Mouse (Mus musculus) limb, embryonic 11.5 days (tissue): Measurements from ENCODE around the gene 2610528A11Rik. TPM values are rescaled to one million over a fixed set of nuclear protein-coding genes. Genes with fewer than 3 reads are reported as not detected.

Source experiments
- ATAC-seq: fragments of 200-750 bp; cut with Nextera tagmentation; 2 replicates; pipeline ENCODE4 v1.8.0; 2017; ENCODE audit warnings: low read depth; ENCODE audit not compliant: insufficient number of reproducible peaks, low FRiP score, low TSS enrichment
- DNase-seq: peaks from one replicate; pipeline ENCODE4 v3.0.0-alpha.2; 2015; ENCODE audit warnings: low spot score
- H3K27ac ChIP-seq: fragments of 300-500 bp; sonication (generic); replicated peaks from 2 replicates; pipeline ENCODE4 v1.5.1; 2014; ENCODE audit warnings: low read depth, mild to moderate bottlenecking, low read length
- H3K27me3 ChIP-seq: fragments of 300-500 bp; sonication (generic); 2 replicates; pipeline ENCODE4 v1.6.1; 2014; ENCODE audit warnings: mild to moderate bottlenecking, low read length, mixed read lengths; ENCODE audit not compliant: control insufficient read depth, insufficient read depth
- H3K36me3 ChIP-seq: fragments of 300-500 bp; sonication (generic); 2 replicates; pipeline ENCODE4 v1.6.1; 2014; ENCODE audit warnings: mild to moderate bottlenecking, low read length, moderate library complexity, mixed read lengths; ENCODE audit not compliant: control insufficient read depth, insufficient read depth
- H3K4me1 ChIP-seq: fragments of 300-500 bp; sonication (generic); 2 replicates; pipeline ENCODE4 v1.6.1; 2014; ENCODE audit warnings: low read length, mixed read lengths; ENCODE audit not compliant: control insufficient read depth, insufficient read depth
- H3K4me2 ChIP-seq: fragments of 300-500 bp; sonication (generic); 2 replicates; pipeline ENCODE4 v1.6.1; 2014; ENCODE audit warnings: low read depth, mild to moderate bottlenecking, moderate library complexity; ENCODE audit not compliant: severe bottlenecking
- H3K4me3 ChIP-seq: fragments of 300-500 bp; sonication (generic); 2 replicates; pipeline ENCODE4 v1.5.1; 2014; ENCODE audit warnings: low read depth, low read length
- H3K9ac ChIP-seq: fragments of 300-500 bp; sonication (generic); 2 replicates; pipeline ENCODE4 v1.6.1; 2014; ENCODE audit warnings: mild to moderate bottlenecking, low read length
- H3K9me3 ChIP-seq: fragments of 300-500 bp; sonication (generic); 2 replicates; pipeline ENCODE4 v1.6.1; 2016; ENCODE audit warnings: low read length; ENCODE audit not compliant: control insufficient read depth
- WGBS: fragments of 180-500 bp; shearing (Covaris S2); extraction: QIAGEN DNeasy Blood & Tissue Kit; methylation state at CpG from one replicate; pipeline ENCODE4 v1.1.7; 2014; 5-methylcytosine and 5-hydroxymethylcytosine counted together
- polyA plus RNA-seq: library from polyadenylated mRNA; unstranded; fragments of >200 nt; fragmentation: Nextera tagmentation; extraction: Ambion mirVana; gene quantifications from 2 replicates; pipeline ENCODE4 v1.2.1, GENCODE M21; 2014

Gene 2610528A11Rik
- polyA plus RNA-seq, 1 experiment from 2014 or later: 3.0 TPM

GRCm38 (mm10) chr14:37134304-37135126 is 20.7 kb upstream of the 2610528A11Rik start:
- H3K27ac ChIP-seq: peak overlapping the region; percentile 33; the same call in 1 of the 2 replicates
- no peaks in the 10 kb centered on the region for H3K27me3 ChIP-seq
- H3K9ac ChIP-seq: peak overlapping the region; percentile 87
- peak overlapping the region; percentile 82 for H3K4me3 ChIP-seq
- no peak for DNase-seq
- H3K36me3 ChIP-seq: peaks cover 3% of the 10 kb centered on the region; the same call in 1 of the 2 replicates
- 2% methylated on average over 40 of the region's 40 CpGs for WGBS
- peak overlapping the region; percentile 43; the same call in 1 of the 2 replicates for H3K4me2 ChIP-seq
- ATAC-seq: peak; percentile 32
- H3K4me1 ChIP-seq: no peaks in the 10 kb centered on the region
- no peaks in the 10 kb centered on the region for H3K9me3 ChIP-seq

- ATAC-seq (no peak), DNase-seq (peak; percentile 28)
- Histone ChIP-seq H3K36me3 (peaks cover 10% of the 10 kb centered on the region; the same call in 1 of the 2 replicates), H3K27me3 (no peaks in the 10 kb centered on the region), H3K4me1 (no peaks in the 10 kb centered on the region), H3K9ac (no peak overlapping the region), H3K4me2 (no peak overlapping the region), H3K27ac (no peak overlapping the region), H3K4me3 (no peak overlapping the region), H3K9me3 (no peaks in the 10 kb centered on the region)
- WGBS: 46% methylated on average over 4 of the region's 4 CpGs
Observed at GRCm38 (mm10) chr14:37127652-37128051, 13.8 kb upstream of the 2610528A11Rik start.

- Histone ChIP-seq H3K4me3 (no peak overlapping the region), H3K27ac (no peak overlapping the region), H3K27me3 (no peaks in the 10 kb centered on the region), H3K9me3 (no peaks in the 10 kb centered on the region), H3K4me1 (no peaks in the 10 kb centered on the region), H3K9ac (no peak overlapping the region), H3K4me2 (no peak overlapping the region), H3K36me3 (no peaks in the 10 kb centered on the region; the same call in 1 of the 2 replicates)
- no peak for DNase-seq
- no peak for ATAC-seq
- WGBS: 97% methylated on average over 4 of the region's 4 CpGs
Observed at GRCm38 (mm10) chr14:37119233-37119632, 5.4 kb upstream of the 2610528A11Rik start.

- ATAC-seq (no peak), DNase-seq (no peak)
- Histone ChIP-seq H3K36me3 (no peaks in the 10 kb centered on the region), H3K27me3 (no peaks in the 10 kb centered on the region), H3K4me3 (no peak overlapping the region), H3K4me1 (no peaks in the 10 kb centered on the region; the same call in 1 of the 2 replicates), H3K9me3 (no peaks in the 10 kb centered on the region), H3K27ac (no peak overlapping the region), H3K4me2 (no peak overlapping the region), H3K9ac (no peak overlapping the region)
- 89% methylated on average over 7 of the region's 7 CpGs for WGBS
Observed at GRCm38 (mm10) chr14:37112931-37113330, 891 bp downstream of the 2610528A11Rik start.

GRCm38 (mm10) chr14:37111371-37111770 is 2.5 kb downstream of the 2610528A11Rik start:
- no peak overlapping the region for H3K9ac ChIP-seq
- DNase-seq (no peak), ATAC-seq (no peak)
- H3K4me3 ChIP-seq: no peak overlapping the region
- H3K4me1 ChIP-seq: no peaks in the 10 kb centered on the region; the same call in 1 of the 2 replicates
- no peak overlapping the region for H3K27ac ChIP-seq
- no peaks in the 10 kb centered on the region for H3K36me3 ChIP-seq
- H3K27me3 ChIP-seq: no peaks in the 10 kb centered on the region
- no peak overlapping the region for H3K4me2 ChIP-seq
- no peaks in the 10 kb centered on the region for H3K9me3 ChIP-seq

- Histone ChIP-seq H3K9ac (no peak overlapping the region), H3K9me3 (no peaks in the 10 kb centered on the region), H3K36me3 (no peaks in the 10 kb centered on the region), H3K4me2 (no peak overlapping the region), H3K4me1 (no peaks in the 10 kb centered on the region; the same call in 1 of the 2 replicates), H3K4me3 (no peak overlapping the region), H3K27ac (no peak overlapping the region), H3K27me3 (no peaks in the 10 kb centered on the region)
- WGBS: 45% methylated on average over 2 of the region's 2 CpGs
- ATAC-seq: no peak
- no peak for DNase-seq
Observed at GRCm38 (mm10) chr14:37110456-37110855, 3.4 kb downstream of the 2610528A11Rik start.

GRCm38 (mm10) chr14:37109975-37110374 is 3.8 kb downstream of the 2610528A11Rik start:
- ATAC-seq: peak; percentile 39; the same call in 1 of the 2 replicates
- no peak overlapping the region for H3K4me2 ChIP-seq

GRCm38 (mm10) chr14:37109460-37109859 is 4.4 kb downstream of the 2610528A11Rik start:
- Histone ChIP-seq H3K4me1 (no peaks in the 10 kb centered on the region; the same call in 1 of the 2 replicates), H3K27ac (no peak overlapping the region), H3K4me3 (no peak overlapping the region), H3K9ac (no peak overlapping the region), H3K9me3 (no peaks in the 10 kb centered on the region), H3K27me3 (no peaks in the 10 kb centered on the region), H3K4me2 (no peak overlapping the region), H3K36me3 (no peaks in the 10 kb centered on the region)
- DNase-seq (no peak), ATAC-seq (no peak)
- 53% methylated on average over 8 of the region's 8 CpGs for WGBS

More at GRCm38 (mm10) chr14:37109975-37110374, 3.8 kb downstream of the 2610528A11Rik start:
- H3K27me3 ChIP-seq: no peaks in the 10 kb centered on the region
- 10% methylated on average over 9 of the region's 9 CpGs for WGBS
- no peaks in the 10 kb centered on the region for H3K36me3 ChIP-seq
- H3K9me3 ChIP-seq: no peaks in the 10 kb centered on the region
- H3K27ac ChIP-seq: no peak overlapping the region
- H3K9ac ChIP-seq: no peak overlapping the region
- H3K4me3 ChIP-seq: no peak overlapping the region
- H3K4me1 ChIP-seq: no peaks in the 10 kb centered on the region; the same call in 1 of the 2 replicates
- DNase-seq: peak; percentile 38
